Mouse (Mus musculus): ENCODE data around the gene Camta1.

Camta1 gene

GRCm38 (mm10) chr4:151861806-151862739, at the start of gene Camta1:
TSS of gene Camta1 (minus strand) at chr4:151861876.
- peak; percentile 100 for DNase-seq

- DNase-seq: no peak
Observed at GRCm38 (mm10) chr4:151908809-151909208, 47.1 kb upstream of the Camta1 start.

GRCm38 (mm10) chr4:151907577-151908343, 46.1 kb upstream of the Camta1 start:
- DNase-seq: no peak

GRCm38 (mm10) chr4:151905621-151906020, 43.9 kb upstream of the Camta1 start:
- DNase-seq: no peak

- DNase-seq: peak; percentile 19
Observed at GRCm38 (mm10) chr4:151904098-151904497, 42.4 kb upstream of the Camta1 start.

- DNase-seq: peak; percentile 85
Observed at GRCm38 (mm10) chr4:151902689-151903241, 41.1 kb upstream of the Camta1 start.

GRCm38 (mm10) chr4:151902046-151902688, 40.5 kb upstream of the Camta1 start:
- no peak for DNase-seq

- DNase-seq: peak; percentile 19
Observed at GRCm38 (mm10) chr4:151901422-151901821, 39.7 kb upstream of the Camta1 start.

GRCm38 (mm10) chr4:151900735-151901134, 39.1 kb upstream of the Camta1 start:
- DNase-seq: no peak

- no peak for DNase-seq
Observed at GRCm38 (mm10) chr4:151899707-151900384, 38.2 kb upstream of the Camta1 start.

GRCm38 (mm10) chr4:151898600-151899245, 37.0 kb upstream of the Camta1 start:
- no peak for DNase-seq

- no peak for DNase-seq
Observed at GRCm38 (mm10) chr4:151897069-151897617, 35.5 kb upstream of the Camta1 start.

GRCm38 (mm10) chr4:151895624-151896023, 33.9 kb upstream of the Camta1 start:
- no peak for DNase-seq

- no peak for DNase-seq
Observed at GRCm38 (mm10) chr4:151894926-151895325, 33.2 kb upstream of the Camta1 start.

- no peak for DNase-seq
Observed at GRCm38 (mm10) chr4:151893241-151893640, 31.6 kb upstream of the Camta1 start.

GRCm38 (mm10) chr4:151881590-151881989, 19.9 kb upstream of the Camta1 start:
- no peak for DNase-seq

GRCm38 (mm10) chr4:151880044-151880690, 18.5 kb upstream of the Camta1 start:
- no peak for DNase-seq

- no peak for DNase-seq
Observed at GRCm38 (mm10) chr4:151876400-151876799, 14.7 kb upstream of the Camta1 start.

- DNase-seq: no peak
Observed at GRCm38 (mm10) chr4:151863511-151863910, 1.8 kb upstream of the Camta1 start.

- no peak for DNase-seq
Observed at GRCm38 (mm10) chr4:151861471-151861805, 238 bp downstream of the Camta1 start.

Measured in kidney, adult 11 months (tissue).